Mouse (Mus musculus): ENCODE measurements around the gene Cmtm7. TPM values are rescaled to one million over a fixed set of nuclear protein-coding genes. Genes with fewer than 3 reads are reported as not detected.

The Cmtm7 gene
- polyA plus RNA-seq, 1 experiment from 2014 or later: 14.4 TPM

- whole genome bisulfite sequencing: 93% methylated on average over 7 of the region's 7 CpGs
- DNase-seq: no peak
- Histone ChIP-seq H3K9me3 (ENCODE audit: control insufficient read depth, low read length) (no peaks in the 10 kb centered on the region), H3K4me1 (ENCODE audit: control insufficient read depth, insufficient read depth, low read length) (peaks cover 10% of the 10 kb centered on the region), H3K36me3 (ENCODE audit: control insufficient read depth, insufficient read depth, low read length) (no peaks in the 10 kb centered on the region), H3K4me2 (ENCODE audit: low read length) (no peak overlapping the region), H3K27ac (replicated peaks; ENCODE audit: low read depth, low read length) (no peak overlapping the region), H3K4me3 (replicated peaks; ENCODE audit: low read depth, low read length) (no peak overlapping the region), H3K9ac (replicated peaks; ENCODE audit: low read length) (no peak overlapping the region), H3K27me3 (ENCODE audit: control insufficient read depth, insufficient read depth, low read length) (peaks cover 4% of the 10 kb centered on the region; the same call in 1 of the 2 replicates)
- ATAC-seq (ENCODE audit: low FRiP score, low TSS enrichment): no peak
These were observed 3.6 kb downstream of the Cmtm7 start for GRCm38 (mm10) chr9:114778047-114778390.

- H3K9me3 ChIP-seq (ENCODE audit: control insufficient read depth, low read length): no peaks in the 10 kb centered on the region
- H3K4me1 ChIP-seq (ENCODE audit: control insufficient read depth, insufficient read depth, low read length): peaks cover 10% of the 10 kb centered on the region
- WGBS: 91% methylated on average over 6 of the region's 6 CpGs
- no peak for ATAC-seq (ENCODE audit: low FRiP score, low TSS enrichment)
- H3K27ac ChIP-seq (replicated peaks; ENCODE audit: low read depth, low read length): no peak overlapping the region
- no peak overlapping the region for H3K9ac ChIP-seq (replicated peaks; ENCODE audit: low read length)
- H3K4me2 ChIP-seq (ENCODE audit: low read length): no peak overlapping the region
- DNase-seq: no peak
- no peaks in the 10 kb centered on the region for H3K36me3 ChIP-seq (ENCODE audit: control insufficient read depth, insufficient read depth, low read length)
- no peak overlapping the region for H3K4me3 ChIP-seq (replicated peaks; ENCODE audit: low read depth, low read length)
- peaks cover 4% of the 10 kb centered on the region; the same call in 1 of the 2 replicates for H3K27me3 ChIP-seq (ENCODE audit: control insufficient read depth, insufficient read depth, low read length)
These were observed 4.2 kb downstream of the Cmtm7 start for GRCm38 (mm10) chr9:114777178-114778046.

DNA sequence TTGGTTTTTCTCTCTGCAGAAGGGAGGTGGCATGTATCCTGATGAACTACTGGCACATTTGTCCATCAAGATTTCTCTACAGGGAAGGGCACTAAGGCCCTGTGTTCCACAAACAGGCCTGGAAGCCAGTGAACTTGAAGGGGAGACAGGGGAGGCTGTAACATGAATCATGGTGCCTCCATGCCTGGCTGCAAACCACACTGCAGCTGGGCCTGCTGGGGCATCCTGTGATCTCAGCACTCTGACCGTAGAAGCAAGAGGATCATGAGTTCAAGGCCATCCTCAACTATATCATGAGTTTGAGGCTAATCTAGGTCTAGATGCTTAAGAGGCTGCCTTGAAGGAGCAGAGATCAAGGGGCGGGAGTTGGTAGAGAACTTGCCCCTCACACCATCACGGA is 5.3 kb downstream of the Cmtm7 start:
- DNase-seq: no peak
- Histone ChIP-seq H3K4me1 (ENCODE audit: control insufficient read depth, insufficient read depth, low read length) (peaks cover 6% of the 10 kb centered on the region), H3K27me3 (ENCODE audit: control insufficient read depth, insufficient read depth, low read length) (peaks cover 4% of the 10 kb centered on the region; the same call in 1 of the 2 replicates), H3K4me3 (replicated peaks; ENCODE audit: low read depth, low read length) (no peak overlapping the region), H3K4me2 (ENCODE audit: low read length) (no peak overlapping the region), H3K9ac (replicated peaks; ENCODE audit: low read length) (no peak overlapping the region), H3K36me3 (ENCODE audit: control insufficient read depth, insufficient read depth, low read length) (no peaks in the 10 kb centered on the region), H3K9me3 (ENCODE audit: control insufficient read depth, low read length) (no peaks in the 10 kb centered on the region), H3K27ac (replicated peaks; ENCODE audit: low read depth, low read length) (no peak overlapping the region)
- WGBS: 92% methylated on average over 3 of the region's 3 CpGs
- no peak for ATAC-seq (ENCODE audit: low FRiP score, low TSS enrichment)

GRCm38 (mm10) chr9:114775272-114775671 is 6.4 kb downstream of the Cmtm7 start:
- ATAC-seq (ENCODE audit: low FRiP score, low TSS enrichment) (no peak), DNase-seq (no peak)
- H3K4me2 ChIP-seq (ENCODE audit: low read length): no peak overlapping the region
- H3K27me3 ChIP-seq (ENCODE audit: control insufficient read depth, insufficient read depth, low read length): no peaks in the 10 kb centered on the region
- no peak overlapping the region for H3K9ac ChIP-seq (replicated peaks; ENCODE audit: low read length)
- H3K4me3 ChIP-seq (replicated peaks; ENCODE audit: low read depth, low read length): no peak overlapping the region
- WGBS: 77% methylated on average over 4 of the region's 4 CpGs
- H3K36me3 ChIP-seq (ENCODE audit: control insufficient read depth, insufficient read depth, low read length): no peaks in the 10 kb centered on the region
- H3K9me3 ChIP-seq (ENCODE audit: control insufficient read depth, low read length): no peaks in the 10 kb centered on the region
- H3K4me1 ChIP-seq (ENCODE audit: control insufficient read depth, insufficient read depth, low read length): peaks cover 2% of the 10 kb centered on the region
- no peak overlapping the region for H3K27ac ChIP-seq (replicated peaks; ENCODE audit: low read depth, low read length)

- DNase-seq (no peak), ATAC-seq (ENCODE audit: low FRiP score, low TSS enrichment) (no peak)
- H3K27me3 ChIP-seq (ENCODE audit: control insufficient read depth, insufficient read depth, low read length): no peaks in the 10 kb centered on the region
- WGBS: 91% methylated on average over 6 of the region's 6 CpGs
- H3K9me3 ChIP-seq (ENCODE audit: control insufficient read depth, low read length): no peaks in the 10 kb centered on the region
- no peaks in the 10 kb centered on the region for H3K4me1 ChIP-seq (ENCODE audit: control insufficient read depth, insufficient read depth, low read length)
- no peak overlapping the region for H3K4me3 ChIP-seq (replicated peaks; ENCODE audit: low read depth, low read length)
- H3K9ac ChIP-seq (replicated peaks; ENCODE audit: low read length): no peak overlapping the region
- H3K4me2 ChIP-seq (ENCODE audit: low read length): no peak overlapping the region
- no peak overlapping the region for H3K27ac ChIP-seq (replicated peaks; ENCODE audit: low read depth, low read length)
- no peaks in the 10 kb centered on the region for H3K36me3 ChIP-seq (ENCODE audit: control insufficient read depth, insufficient read depth, low read length)
These were observed 7.0 kb downstream of the Cmtm7 start for GRCm38 (mm10) chr9:114774629-114775028.

GRCm38 (mm10) chr9:114771565-114771964 is 10.1 kb downstream of the Cmtm7 start:
- ATAC-seq (ENCODE audit: low FRiP score, low TSS enrichment) (no peak), DNase-seq (no peak)
- H3K36me3 ChIP-seq (ENCODE audit: control insufficient read depth, insufficient read depth, low read length): no peaks in the 10 kb centered on the region
- H3K9ac ChIP-seq (replicated peaks; ENCODE audit: low read length): no peak overlapping the region
- no peaks in the 10 kb centered on the region for H3K4me1 ChIP-seq (ENCODE audit: control insufficient read depth, insufficient read depth, low read length)
- H3K4me2 ChIP-seq (ENCODE audit: low read length): no peak overlapping the region
- H3K27me3 ChIP-seq (ENCODE audit: control insufficient read depth, insufficient read depth, low read length): no peaks in the 10 kb centered on the region
- WGBS: 92% methylated on average over 7 of the region's 7 CpGs
- H3K27ac ChIP-seq (replicated peaks; ENCODE audit: low read depth, low read length): no peak overlapping the region
- no peaks in the 10 kb centered on the region for H3K9me3 ChIP-seq (ENCODE audit: control insufficient read depth, low read length)
- H3K4me3 ChIP-seq (replicated peaks; ENCODE audit: low read depth, low read length): no peak overlapping the region

DNA sequence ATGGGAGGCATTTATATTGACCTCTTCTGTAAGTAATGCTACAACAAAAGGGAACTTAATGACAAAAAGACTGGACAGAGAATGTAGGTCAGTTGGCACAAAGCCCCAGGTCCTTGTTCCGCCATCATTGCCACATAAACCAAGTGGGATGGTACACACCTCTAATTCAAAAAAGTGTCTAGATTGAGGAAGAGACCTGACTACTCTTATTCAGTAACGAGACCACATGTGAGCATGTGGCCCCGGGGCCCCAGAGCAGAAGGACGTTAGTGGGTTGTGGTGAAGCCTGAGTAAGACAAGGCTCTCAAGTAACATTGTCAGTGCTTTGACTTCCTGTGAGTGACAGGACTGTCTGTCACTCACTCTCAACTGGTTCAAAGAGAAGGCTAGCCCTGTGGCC is 11.4 kb downstream of the Cmtm7 start:
- DNase-seq (no peak), ATAC-seq (ENCODE audit: low FRiP score, low TSS enrichment) (no peak)
- H3K4me1 ChIP-seq (ENCODE audit: control insufficient read depth, insufficient read depth, low read length): no peaks in the 10 kb centered on the region
- no peak overlapping the region for H3K9ac ChIP-seq (replicated peaks; ENCODE audit: low read length)
- H3K27ac ChIP-seq (replicated peaks; ENCODE audit: low read depth, low read length): no peak overlapping the region
- no peak overlapping the region for H3K4me2 ChIP-seq (ENCODE audit: low read length)
- H3K4me3 ChIP-seq (replicated peaks; ENCODE audit: low read depth, low read length): no peak overlapping the region
- no peaks in the 10 kb centered on the region for H3K27me3 ChIP-seq (ENCODE audit: control insufficient read depth, insufficient read depth, low read length)
- no peaks in the 10 kb centered on the region for H3K9me3 ChIP-seq (ENCODE audit: control insufficient read depth, low read length)
- no peaks in the 10 kb centered on the region for H3K36me3 ChIP-seq (ENCODE audit: control insufficient read depth, insufficient read depth, low read length)
- WGBS: 89% methylated on average over 4 of the region's 4 CpGs

DNA sequence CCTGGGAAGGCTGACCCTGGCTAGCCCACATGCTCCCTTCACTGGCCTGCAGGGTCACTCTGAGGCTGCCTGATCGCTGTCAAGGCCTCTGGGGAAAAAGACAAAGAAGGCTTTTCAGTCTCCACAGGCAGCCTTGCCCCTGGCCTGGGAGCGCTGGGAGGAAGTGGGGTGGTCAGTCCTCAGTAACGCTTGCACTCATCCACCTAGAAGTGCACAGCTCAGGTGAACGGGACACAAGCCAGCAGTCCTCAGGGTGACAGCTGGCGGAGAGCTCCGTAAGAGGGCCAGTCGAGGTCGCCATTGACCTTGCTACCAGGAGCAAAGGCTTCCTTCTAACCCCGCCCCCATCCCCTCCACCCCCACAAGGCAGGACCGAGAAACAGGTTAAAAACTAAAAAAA is 13.6 kb downstream of the Cmtm7 start:
- Histone ChIP-seq H3K27me3 (ENCODE audit: control insufficient read depth, insufficient read depth, low read length) (no peaks in the 10 kb centered on the region), H3K36me3 (ENCODE audit: control insufficient read depth, insufficient read depth, low read length) (no peaks in the 10 kb centered on the region), H3K4me2 (ENCODE audit: low read length) (no peak overlapping the region), H3K4me3 (replicated peaks; ENCODE audit: low read depth, low read length) (no peak overlapping the region), H3K9me3 (ENCODE audit: control insufficient read depth, low read length) (no peaks in the 10 kb centered on the region), H3K27ac (replicated peaks; ENCODE audit: low read depth, low read length) (no peak overlapping the region), H3K4me1 (ENCODE audit: control insufficient read depth, insufficient read depth, low read length) (no peaks in the 10 kb centered on the region), H3K9ac (replicated peaks; ENCODE audit: low read length) (no peak overlapping the region)
- WGBS: 57% methylated on average over 10 of the region's 10 CpGs
- DNase-seq (no peak), ATAC-seq (ENCODE audit: low FRiP score, low TSS enrichment) (no peak)

DNA sequence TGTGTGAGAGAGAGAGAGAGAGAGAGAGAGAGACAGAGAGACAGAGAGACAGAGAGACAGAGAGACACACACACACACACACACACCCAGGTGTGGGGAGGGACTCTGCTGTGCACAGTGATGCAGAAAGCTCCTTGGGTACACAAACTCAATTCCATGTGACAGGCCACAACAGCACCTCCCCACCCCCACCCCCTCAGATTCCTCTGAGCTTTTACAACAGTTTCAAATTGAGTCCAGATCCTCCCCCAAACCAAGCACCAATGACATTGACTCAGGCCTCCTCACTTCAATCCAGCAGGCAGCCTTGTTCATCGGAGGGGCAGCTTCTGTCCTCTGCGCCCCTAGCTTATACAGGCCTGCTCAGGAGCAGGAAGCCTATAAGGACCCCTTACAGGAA is 14.1 kb downstream of the Cmtm7 start:
- WGBS: 75% methylated on average over 2 of the region's 2 CpGs
- H3K27ac ChIP-seq (replicated peaks; ENCODE audit: low read depth, low read length): no peak overlapping the region

More for the DNA sequence above, 14.1 kb downstream of the Cmtm7 start:
- H3K27me3 ChIP-seq (ENCODE audit: control insufficient read depth, insufficient read depth, low read length): no peaks in the 10 kb centered on the region
- H3K4me1 ChIP-seq (ENCODE audit: control insufficient read depth, insufficient read depth, low read length): no peaks in the 10 kb centered on the region
- DNase-seq: no peak
- H3K36me3 ChIP-seq (ENCODE audit: control insufficient read depth, insufficient read depth, low read length): no peaks in the 10 kb centered on the region
- H3K9me3 ChIP-seq (ENCODE audit: control insufficient read depth, low read length): no peaks in the 10 kb centered on the region
- H3K4me3 ChIP-seq (replicated peaks; ENCODE audit: low read depth, low read length): no peak overlapping the region
- no peak for ATAC-seq (ENCODE audit: low FRiP score, low TSS enrichment)
- no peak overlapping the region for H3K9ac ChIP-seq (replicated peaks; ENCODE audit: low read length)
- H3K4me2 ChIP-seq (ENCODE audit: low read length): no peak overlapping the region

Data from midbrain, embryonic 14.5 days (tissue).